Mouse (Mus musculus) liver, postnatal 0 days (tissue): ENCODE measurements at regions not wholly inside any gene's neighbourhood (a gene's known extent, or its start where the extent isn't known, plus 50 kb on each side); places are given as distances from the start of the nearest gene placed in this dataset.

ENCODE experiments used
- ATAC-seq: fragments of 200-750 bp; cut with Nextera tagmentation; 2 replicates; pipeline ENCODE4 v1.8.0; 2017; ENCODE audit warnings: mild to moderate bottlenecking, moderate library complexity
- DNase-seq: peaks from one replicate; pipeline ENCODE4 v3.0.0-alpha.2; 2016
- H3K27ac ChIP-seq: fragments of 300-500 bp; sonication (generic); 2 replicates; pipeline ENCODE4 v1.5.1; 2014; ENCODE audit warnings: antibody characterized with exemption, moderate library complexity, mild to moderate bottlenecking, low read depth
- H3K27me3 ChIP-seq: fragments of 300-500 bp; sonication (generic); 2 replicates; pipeline ENCODE4 v1.6.1; 2014; ENCODE audit warnings: low read length, control low read depth, mixed read lengths; ENCODE audit not compliant: insufficient read depth
- H3K36me3 ChIP-seq: fragments of 300-500 bp; sonication (generic); replicated peaks from 2 replicates; pipeline ENCODE4 v1.6.1; 2014; ENCODE audit warnings: mild to moderate bottlenecking, control low read depth, low read length, moderate library complexity, mixed read lengths; ENCODE audit not compliant: insufficient read depth
- H3K4me1 ChIP-seq: fragments of 300-500 bp; sonication (generic); 2 replicates; pipeline ENCODE4 v1.6.1; 2014; ENCODE audit warnings: antibody characterized with exemption, mild to moderate bottlenecking, control low read depth; ENCODE audit not compliant: insufficient read depth
- H3K4me2 ChIP-seq: fragments of 300-500 bp; sonication (generic); 2 replicates; pipeline ENCODE4 v1.6.1; 2014; ENCODE audit warnings: low read depth, mild to moderate bottlenecking, low read length, moderate library complexity, mixed read lengths
- H3K4me3 ChIP-seq: fragments of 300-500 bp; sonication (generic); 2 replicates; pipeline ENCODE4 v1.5.1; 2014; ENCODE audit warnings: low read depth, low read length
- H3K9ac ChIP-seq: fragments of 300-500 bp; sonication (generic); replicated peaks from 2 replicates; pipeline ENCODE4 v1.6.1; 2014; ENCODE audit warnings: mild to moderate bottlenecking, moderate library complexity
- H3K9me3 ChIP-seq: fragments of 300-500 bp; sonication (generic); 2 replicates; pipeline ENCODE4 v1.6.1; 2016; ENCODE audit warnings: mild to moderate bottlenecking, control low read depth, low read length, mixed read lengths
- CTCF ChIP-seq: sonication (generic); IDR thresholded peaks from 2 replicates; pipeline ENCODE4 v1.5.1; 2016; ENCODE audit warnings: antibody characterized with exemption, low read depth
- EP300 ChIP-seq: IDR thresholded peaks from 2 replicates; pipeline ENCODE4 v1.6.1; 2016; ENCODE audit warnings: antibody characterized with exemption, low read depth, mild to moderate bottlenecking
- WGBS: fragments of 180-500 bp; shearing (Covaris S2); extraction: QIAGEN DNeasy Blood & Tissue Kit; methylation state at CpG from one replicate; pipeline ENCODE4 v1.1.7; 2014; ENCODE audit not compliant: insufficient replicate concordance; 5-methylcytosine and 5-hydroxymethylcytosine counted together

GRCm38 (mm10) chr12:27102996-27103395 is 239.4 kb downstream of the Sox11 start:
- H3K27ac ChIP-seq, result no peak overlapping the region
- no peaks in the 10 kb centered on the region for H3K36me3 ChIP-seq
- H3K4me2 ChIP-seq, result no peak overlapping the region
- 72% methylated on average over 2 of the region's 2 CpGs for WGBS
- no peaks in the 10 kb centered on the region for H3K9me3 ChIP-seq
- TF ChIP-seq CTCF (no peak), EP300 (no peak)
- H3K9ac ChIP-seq, result no peak overlapping the region
- no peak for ATAC-seq
- H3K4me3 ChIP-seq, result no peak overlapping the region
- H3K27me3 ChIP-seq, result no peaks in the 10 kb centered on the region
- H3K4me1 ChIP-seq, result no peaks in the 10 kb centered on the region
- no peak for DNase-seq

- WGBS, result 76% methylated on average over 1 of the region's 1 CpGs
- ATAC-seq, result no peak
- TF ChIP-seq EP300 (no peak), CTCF (no peak)
These were observed 253.2 kb downstream of the Sox11 start for GRCm38 (mm10) chr12:27089206-27089605.

GRCm38 (mm10) chr12:27085890-27086289 is 256.5 kb downstream of the Sox11 start:
- Histone ChIP-seq H3K27me3 (no peaks in the 10 kb centered on the region), H3K9me3 (no peaks in the 10 kb centered on the region), H3K27ac (no peak overlapping the region), H3K4me2 (no peak overlapping the region), H3K4me1 (no peaks in the 10 kb centered on the region), H3K36me3 (no peaks in the 10 kb centered on the region), H3K9ac (no peak overlapping the region), H3K4me3 (no peak overlapping the region)
- ATAC-seq (no peak), DNase-seq (no peak)
- 71% methylated on average over 2 of the region's 2 CpGs for WGBS
- TF ChIP-seq EP300 (no peak), CTCF (no peak)

More at GRCm38 (mm10) chr12:27089206-27089605, 253.2 kb downstream of the Sox11 start:
- Histone ChIP-seq H3K27ac (no peak overlapping the region), H3K36me3 (no peaks in the 10 kb centered on the region), H3K9me3 (no peaks in the 10 kb centered on the region; the same call in 1 of the 2 replicates), H3K4me1 (no peaks in the 10 kb centered on the region), H3K4me3 (no peak overlapping the region), H3K27me3 (no peaks in the 10 kb centered on the region), H3K9ac (no peak overlapping the region), H3K4me2 (no peak overlapping the region)
- no peak for DNase-seq

- TF ChIP-seq CTCF (no peak), EP300 (no peak)
- DNase-seq (no peak), ATAC-seq (no peak)
- Histone ChIP-seq H3K27me3 (no peaks in the 10 kb centered on the region), H3K27ac (no peak overlapping the region), H3K4me1 (no peaks in the 10 kb centered on the region), H3K4me2 (no peak overlapping the region), H3K36me3 (no peaks in the 10 kb centered on the region), H3K4me3 (no peak overlapping the region), H3K9ac (no peak overlapping the region), H3K9me3 (no peaks in the 10 kb centered on the region)
- WGBS, result 35% methylated on average over 4 of the region's 4 CpGs
These were observed 258.5 kb downstream of the Sox11 start for GRCm38 (mm10) chr12:27083645-27084550.

GRCm38 (mm10) chr12:27083089-27083488 is 259.3 kb downstream of the Sox11 start:
- Histone ChIP-seq H3K27ac (no peak overlapping the region), H3K9ac (no peak overlapping the region), H3K36me3 (no peaks in the 10 kb centered on the region), H3K4me1 (no peaks in the 10 kb centered on the region), H3K4me3 (no peak overlapping the region), H3K9me3 (no peaks in the 10 kb centered on the region), H3K4me2 (no peak overlapping the region), H3K27me3 (no peaks in the 10 kb centered on the region)
- no peak for TF ChIP-seq EP300
- no peak for TF ChIP-seq CTCF
- ATAC-seq (no peak), DNase-seq (no peak)
- WGBS, result 5% methylated on average over 8 of the region's 8 CpGs

- no peaks in the 10 kb centered on the region for H3K9me3 ChIP-seq
- no peak overlapping the region for H3K4me2 ChIP-seq
- no peak for TF ChIP-seq EP300
- no peak for TF ChIP-seq CTCF
- H3K4me3 ChIP-seq, result no peak overlapping the region
- H3K4me1 ChIP-seq, result no peaks in the 10 kb centered on the region
- ATAC-seq, result no peak
- DNase-seq, result no peak
- 8% methylated on average over 8 of the region's 8 CpGs for WGBS
- H3K27me3 ChIP-seq, result no peaks in the 10 kb centered on the region
- H3K27ac ChIP-seq, result no peak overlapping the region
- no peak overlapping the region for H3K9ac ChIP-seq
- no peaks in the 10 kb centered on the region for H3K36me3 ChIP-seq
These were observed 259.8 kb downstream of the Sox11 start for GRCm38 (mm10) chr12:27082624-27083023.
